Mouse (Mus musculus): ENCODE results near the gene 4930412O13Rik.

The 4930412O13Rik gene

DNA sequence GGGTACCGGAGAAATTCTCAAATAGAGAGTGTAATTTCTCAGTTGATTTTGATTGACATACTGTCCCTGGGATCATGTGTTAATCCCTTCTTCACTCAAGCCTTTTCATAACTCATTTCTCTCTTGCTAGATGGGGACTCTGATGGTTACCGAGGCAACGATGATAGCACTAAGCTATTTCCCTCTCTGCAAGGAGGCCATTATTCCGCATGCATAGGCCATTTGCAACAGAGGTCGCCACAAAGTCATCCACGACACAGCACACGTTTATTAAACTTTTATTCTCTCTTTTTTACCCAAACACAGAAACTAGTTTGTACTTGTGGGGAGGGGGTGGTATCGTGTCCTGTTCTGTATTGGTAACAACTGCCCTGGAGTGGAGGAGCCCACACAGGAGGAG, 16.8 kb downstream of the 4930412O13Rik start:
- DNase-seq (ENCODE audit: low read depth, low spot score), result no peak

DNA sequence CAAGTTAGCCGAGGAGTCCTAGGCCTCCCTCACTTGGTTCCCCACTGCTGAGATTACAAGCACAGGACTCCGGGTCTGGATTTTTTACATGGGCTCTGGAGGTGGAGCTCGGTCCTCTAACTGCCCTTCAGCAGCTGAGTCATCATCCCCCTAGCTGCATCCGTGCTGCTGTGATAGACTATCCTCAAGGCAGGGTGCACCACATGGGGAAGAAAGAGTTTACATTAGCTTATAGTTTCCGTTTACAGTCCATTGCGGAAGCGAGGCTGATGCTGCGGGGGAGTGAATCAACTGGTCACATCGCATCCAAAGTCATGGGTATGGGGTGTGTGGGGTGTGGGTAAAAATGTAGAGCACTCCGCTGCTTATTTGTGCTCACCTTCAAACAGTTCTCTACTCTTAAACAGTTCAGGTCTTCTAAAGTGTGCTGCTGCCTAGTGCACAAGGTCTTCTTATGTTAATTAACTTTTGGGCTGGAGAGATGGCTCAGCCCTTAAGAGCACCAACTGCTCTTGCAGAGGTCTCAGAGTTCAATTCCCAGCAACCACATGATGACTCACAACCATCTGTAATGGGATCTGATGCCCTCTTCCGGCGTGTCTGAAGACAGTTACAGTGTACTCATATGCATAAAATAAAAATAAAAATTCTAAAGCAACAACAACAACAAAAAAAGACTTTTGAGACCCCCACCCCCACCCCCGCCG, 23.0 kb downstream of the 4930412O13Rik start:
- DNase-seq (ENCODE audit: low read depth, low spot score), result no peak

DNA sequence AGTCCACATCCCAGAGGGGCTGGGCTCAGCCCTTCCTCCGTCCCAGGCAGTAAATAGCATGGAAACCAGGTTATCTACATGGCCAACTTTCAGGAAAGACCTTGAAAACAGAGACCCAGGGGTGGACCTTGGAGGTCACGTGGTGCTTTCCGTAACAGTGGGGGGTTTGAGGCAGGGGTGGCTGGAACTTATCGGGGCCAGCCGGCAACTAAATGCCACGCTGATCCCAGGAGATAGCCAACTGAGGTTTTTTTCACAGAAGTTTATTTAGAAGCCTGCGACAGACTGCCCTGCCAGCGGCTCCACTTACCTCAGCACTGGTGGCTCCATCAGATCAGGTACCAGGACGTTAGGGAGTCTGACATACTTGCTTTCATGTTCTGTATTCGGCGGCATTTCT, 24.9 kb downstream of the 4930412O13Rik start:
- DNase-seq (ENCODE audit: low read depth, low spot score), result no peak

DNA sequence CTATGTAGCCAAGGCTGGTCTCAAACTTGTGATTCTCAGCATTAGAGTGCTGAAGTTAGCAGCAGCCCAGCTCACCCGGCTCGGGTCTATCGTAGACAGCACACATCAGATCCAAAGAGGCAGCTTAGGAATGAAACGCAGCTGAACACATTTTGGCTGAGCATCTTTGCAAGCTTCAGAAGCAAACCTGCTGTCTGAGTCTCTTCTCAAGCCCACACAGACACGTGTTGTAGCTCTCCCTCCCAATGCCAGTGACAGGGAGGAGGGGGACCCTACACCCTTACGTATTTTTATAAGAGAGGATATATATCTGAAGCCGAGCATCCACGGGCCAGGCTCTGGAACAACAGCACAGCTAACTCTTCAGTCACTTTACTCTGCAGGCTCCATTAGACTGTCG, 36.5 kb downstream of the 4930412O13Rik start:
- DNase-seq (ENCODE audit: low read depth, low spot score), result no peak

DNA sequence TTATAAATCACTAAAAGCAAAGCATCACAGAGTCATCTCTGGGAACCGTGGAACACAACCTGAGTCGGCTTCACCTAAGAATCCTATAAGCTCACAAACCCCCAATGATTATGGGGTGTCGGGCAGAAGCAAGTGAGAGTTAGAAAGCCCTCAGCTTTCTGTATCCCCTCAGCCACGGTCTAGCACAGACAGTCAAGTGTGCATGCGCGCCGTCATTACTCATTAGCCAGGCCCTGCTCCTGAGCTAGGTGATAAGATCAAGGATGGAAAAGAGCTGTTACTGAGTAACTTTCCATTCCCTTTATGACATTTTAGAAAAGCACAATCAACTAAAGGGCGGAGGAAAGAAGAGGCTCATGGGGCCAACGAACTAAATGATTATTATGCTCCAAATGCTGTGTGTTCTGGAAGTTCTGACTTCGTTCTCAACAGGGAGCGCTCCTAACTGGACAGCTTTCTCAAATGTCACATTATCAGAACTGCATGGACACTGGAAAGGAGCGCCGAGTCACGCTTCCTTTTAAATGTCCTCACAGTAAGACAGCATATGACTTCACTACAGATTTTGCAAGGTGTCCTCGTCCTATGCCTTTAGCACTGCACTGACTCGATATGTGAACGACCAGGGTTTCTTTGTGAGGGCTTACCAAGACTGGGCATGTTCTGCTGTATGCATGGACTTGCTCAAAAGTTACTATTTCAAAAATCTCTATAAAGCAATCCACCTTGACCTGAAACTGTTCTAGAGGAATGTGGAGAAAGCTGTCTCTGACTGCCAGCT, 37.8 kb downstream of the 4930412O13Rik start:
- no peak for DNase-seq (ENCODE audit: low read depth, low spot score)

DNA sequence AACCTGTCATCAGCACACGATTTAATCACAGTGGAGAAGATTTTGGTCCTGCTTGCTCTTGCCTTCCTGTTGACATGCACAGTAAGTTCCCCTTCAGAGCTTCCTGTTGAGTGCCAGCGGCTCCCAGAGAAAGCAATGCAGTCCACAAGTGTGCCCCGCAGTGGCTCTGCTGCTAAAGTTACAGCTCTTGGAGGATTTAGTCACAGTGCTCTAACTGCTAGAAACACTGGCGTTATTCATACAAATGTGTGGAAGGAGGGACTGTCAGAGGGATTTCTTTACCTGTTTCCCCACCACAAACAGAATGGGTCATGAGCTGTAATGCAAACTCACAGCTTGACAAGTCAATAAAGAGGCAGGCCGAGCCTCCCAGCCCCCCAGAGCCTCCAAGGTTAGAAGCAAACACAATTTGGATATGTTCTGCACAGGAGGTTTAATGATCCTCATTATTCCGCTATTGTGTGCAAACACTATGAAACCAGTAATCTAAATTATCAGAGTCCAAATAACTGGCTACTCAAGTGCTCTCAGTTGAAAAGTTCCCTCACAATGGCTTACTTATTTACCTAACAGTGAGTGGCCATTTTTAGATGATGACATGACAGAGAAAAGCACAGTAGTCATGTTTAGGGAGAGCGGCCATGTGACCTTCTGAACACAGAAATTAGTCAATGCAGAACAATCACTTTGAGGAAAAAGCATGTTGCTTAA, 45.3 kb downstream of the 4930412O13Rik start:
- no peak for DNase-seq (ENCODE audit: low read depth, low spot score)

DNA sequence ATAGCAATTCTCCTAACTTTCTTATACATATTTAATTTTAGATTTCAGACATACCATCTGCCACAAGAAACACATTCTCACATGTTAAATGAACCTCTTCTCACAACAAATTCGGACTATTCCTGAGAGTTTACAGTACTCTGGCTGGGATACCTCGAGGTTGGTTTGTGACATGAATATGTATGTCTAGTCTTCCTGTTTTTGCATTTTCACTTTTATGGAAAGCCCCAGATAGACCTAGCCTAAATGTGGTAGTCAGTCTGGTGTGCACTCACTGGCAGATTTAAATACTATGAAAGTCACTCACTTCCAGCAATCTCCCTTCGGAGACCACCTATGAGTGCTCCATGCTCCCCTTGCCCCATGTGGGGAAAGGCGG, 45.8 kb downstream of the 4930412O13Rik start:
- DNase-seq (ENCODE audit: low read depth, low spot score), result no peak

All from c-Kit-negative CD71-positive TER-119-positive erythroid progenitor cells, embryonic 14.5 days (primary cell).